Mouse (Mus musculus): ENCODE results near the gene Ppp1r3c. TPM values are rescaled to one million over a fixed set of nuclear protein-coding genes. Genes with fewer than 3 reads are reported as not detected.

The Ppp1r3c gene
- polyA plus RNA-seq, 1 experiment from 2014 or later, result 22.0 TPM

GRCm38 (mm10) chr19:36715591-36715990 is 20.9 kb downstream of the Ppp1r3c start:
- no peak for ATAC-seq (ENCODE audit: insufficient read depth, low FRiP score, low read depth)
- H3K4me3 ChIP-seq (replicated peaks), result no peak overlapping the region
- H3K36me3 ChIP-seq, result no peaks in the 10 kb centered on the region
- no peak overlapping the region for H3K27ac ChIP-seq
- WGBS, result 91% methylated on average over 10 of the region's 10 CpGs
- no peaks in the 10 kb centered on the region for H3K27me3 ChIP-seq (replicated peaks)
- no peaks in the 10 kb centered on the region for H3K9me3 ChIP-seq
- H3K4me2 ChIP-seq, result no peak overlapping the region
- 0 out of 2 replicates have a peak, but pooled peaks cover 6% of the 10 kb centered on the region for H3K4me1 ChIP-seq
- no peak overlapping the region for H3K9ac ChIP-seq

- WGBS, result 14% methylated on average over 1 of the region's 1 CpGs
- no peak overlapping the region for H3K27ac ChIP-seq
- no peak overlapping the region for H3K4me2 ChIP-seq
- H3K36me3 ChIP-seq, result no peaks in the 10 kb centered on the region
- H3K4me3 ChIP-seq (replicated peaks), result no peak overlapping the region
- H3K9me3 ChIP-seq, result no peaks in the 10 kb centered on the region
- H3K4me1 ChIP-seq, result 0 out of 2 replicates have a peak, but pooled peaks cover 6% of the 10 kb centered on the region
- H3K27me3 ChIP-seq (replicated peaks), result no peaks in the 10 kb centered on the region
- ATAC-seq (ENCODE audit: insufficient read depth, low FRiP score, low read depth), result no peak; the same call in 1 of the 2 replicates
- H3K9ac ChIP-seq, result no peak overlapping the region
Measured at GRCm38 (mm10) chr19:36714492-36714891, 22.0 kb downstream of the Ppp1r3c start.

GRCm38 (mm10) chr19:36713092-36713491 is 23.4 kb downstream of the Ppp1r3c start:
- WGBS, result 53% methylated on average over 13 of the region's 13 CpGs
- Histone ChIP-seq H3K36me3 (no peaks in the 10 kb centered on the region), H3K4me3 (replicated peaks) (no peak overlapping the region), H3K27me3 (replicated peaks) (no peaks in the 10 kb centered on the region), H3K9me3 (no peaks in the 10 kb centered on the region), H3K4me2 (no peak overlapping the region), H3K9ac (no peak overlapping the region), H3K27ac (no peak overlapping the region), H3K4me1 (0 out of 2 replicates have a peak, but pooled peaks cover 6% of the 10 kb centered on the region)
- ATAC-seq (ENCODE audit: insufficient read depth, low FRiP score, low read depth), result no peak

GRCm38 (mm10) chr19:36706195-36706594 is 30.3 kb downstream of the Ppp1r3c start:
- peaks cover 16% of the 10 kb centered on the region for H3K4me1 ChIP-seq
- H3K36me3 ChIP-seq, result no peaks in the 10 kb centered on the region
- H3K9me3 ChIP-seq, result no peaks in the 10 kb centered on the region
- no peak overlapping the region for H3K4me3 ChIP-seq (replicated peaks)
- 26% methylated on average over 6 of the region's 6 CpGs for WGBS
- peak; percentile 23; the same call in 1 of the 2 replicates for ATAC-seq (ENCODE audit: insufficient read depth, low FRiP score, low read depth)
- peak overlapping the region; percentile 72 for H3K27ac ChIP-seq
- no peak overlapping the region for H3K4me2 ChIP-seq
- H3K27me3 ChIP-seq (replicated peaks), result no peaks in the 10 kb centered on the region
- H3K9ac ChIP-seq, result no peak overlapping the region

GRCm38 (mm10) chr19:36705286-36706146 is 30.9 kb downstream of the Ppp1r3c start:
- WGBS, result 49% methylated on average over 17 of the region's 17 CpGs
- H3K4me2 ChIP-seq, result no peak overlapping the region
- ATAC-seq (ENCODE audit: insufficient read depth, low FRiP score, low read depth), result peak; percentile 28; the same call in 1 of the 2 replicates
- H3K27ac ChIP-seq, result peak overlapping the region; percentile 72
- H3K9me3 ChIP-seq, result no peaks in the 10 kb centered on the region
- H3K27me3 ChIP-seq (replicated peaks), result no peaks in the 10 kb centered on the region
- no peaks in the 10 kb centered on the region for H3K36me3 ChIP-seq
- H3K4me3 ChIP-seq (replicated peaks), result no peak overlapping the region
- no peak overlapping the region for H3K9ac ChIP-seq
- peaks cover 23% of the 10 kb centered on the region for H3K4me1 ChIP-seq

- Histone ChIP-seq H3K27ac (no peak overlapping the region), H3K9me3 (no peaks in the 10 kb centered on the region), H3K4me1 (peaks cover 23% of the 10 kb centered on the region), H3K36me3 (no peaks in the 10 kb centered on the region), H3K27me3 (replicated peaks) (no peaks in the 10 kb centered on the region), H3K4me2 (no peak overlapping the region), H3K9ac (no peak overlapping the region), H3K4me3 (replicated peaks) (no peak overlapping the region)
- no peak for ATAC-seq (ENCODE audit: insufficient read depth, low FRiP score, low read depth)
- 70% methylated on average over 7 of the region's 7 CpGs for WGBS
Measured at GRCm38 (mm10) chr19:36704763-36705162, 31.7 kb downstream of the Ppp1r3c start.

GRCm38 (mm10) chr19:36701809-36702622 is 34.4 kb downstream of the Ppp1r3c start:
- Histone ChIP-seq H3K4me3 (replicated peaks) (no peak overlapping the region), H3K4me1 (peaks cover 25% of the 10 kb centered on the region), H3K27ac (peak overlapping the region; percentile 74), H3K36me3 (no peaks in the 10 kb centered on the region), H3K4me2 (no peak overlapping the region), H3K9me3 (0 out of 2 replicates have a peak, but pooled peaks cover 4% of the 10 kb centered on the region), H3K9ac (no peak overlapping the region), H3K27me3 (replicated peaks) (no peaks in the 10 kb centered on the region)
- ATAC-seq (ENCODE audit: insufficient read depth, low FRiP score, low read depth), result no peak
- 26% methylated on average over 9 of the region's 9 CpGs for WGBS

GRCm38 (mm10) chr19:36701366-36701765 is 35.1 kb downstream of the Ppp1r3c start:
- Histone ChIP-seq H3K36me3 (no peaks in the 10 kb centered on the region), H3K4me1 (peaks cover 31% of the 10 kb centered on the region), H3K4me3 (replicated peaks) (no peak overlapping the region), H3K27me3 (replicated peaks) (no peaks in the 10 kb centered on the region), H3K27ac (peak overlapping the region; percentile 74), H3K9me3 (0 out of 2 replicates have a peak, but pooled peaks cover 4% of the 10 kb centered on the region), H3K4me2 (no peak overlapping the region), H3K9ac (no peak overlapping the region)
- no peak for ATAC-seq (ENCODE audit: insufficient read depth, low FRiP score, low read depth)
- 48% methylated on average over 3 of the region's 3 CpGs for WGBS

- no peak overlapping the region for H3K9ac ChIP-seq
- 61% methylated on average over 4 of the region's 4 CpGs for WGBS
- no peaks in the 10 kb centered on the region for H3K27me3 ChIP-seq (replicated peaks)
- peaks cover 29% of the 10 kb centered on the region for H3K4me1 ChIP-seq
- no peak overlapping the region for H3K4me3 ChIP-seq (replicated peaks)
- H3K9me3 ChIP-seq, result 0 out of 2 replicates have a peak, but pooled peaks cover 4% of the 10 kb centered on the region
- H3K4me2 ChIP-seq, result no peak overlapping the region
- H3K27ac ChIP-seq, result peak overlapping the region; percentile 74
- H3K36me3 ChIP-seq, result no peaks in the 10 kb centered on the region
- no peak for ATAC-seq (ENCODE audit: insufficient read depth, low FRiP score, low read depth)
Measured at GRCm38 (mm10) chr19:36700937-36701336, 35.5 kb downstream of the Ppp1r3c start.

GRCm38 (mm10) chr19:36699151-36699550 is 37.3 kb downstream of the Ppp1r3c start:
- 0 out of 2 replicates have a peak, but pooled peaks cover 4% of the 10 kb centered on the region for H3K9me3 ChIP-seq
- no peak overlapping the region for H3K4me2 ChIP-seq
- no peak overlapping the region for H3K27ac ChIP-seq
- WGBS, result 79% methylated on average over 1 of the region's 1 CpGs
- H3K27me3 ChIP-seq (replicated peaks), result no peaks in the 10 kb centered on the region
- H3K36me3 ChIP-seq, result no peaks in the 10 kb centered on the region
- no peak for ATAC-seq (ENCODE audit: insufficient read depth, low FRiP score, low read depth)
- H3K9ac ChIP-seq, result no peak overlapping the region
- H3K4me3 ChIP-seq (replicated peaks), result no peak overlapping the region
- H3K4me1 ChIP-seq, result peaks cover 22% of the 10 kb centered on the region

GRCm38 (mm10) chr19:36698200-36698599 is 38.3 kb downstream of the Ppp1r3c start:
- H3K4me2 ChIP-seq, result no peak overlapping the region
- H3K9ac ChIP-seq, result no peak overlapping the region
- H3K4me1 ChIP-seq, result peaks cover 22% of the 10 kb centered on the region
- 66% methylated on average over 3 of the region's 3 CpGs for WGBS
- H3K36me3 ChIP-seq, result no peaks in the 10 kb centered on the region
- H3K27me3 ChIP-seq (replicated peaks), result no peaks in the 10 kb centered on the region
- no peak overlapping the region for H3K27ac ChIP-seq
- no peak overlapping the region for H3K4me3 ChIP-seq (replicated peaks)
- 0 out of 2 replicates have a peak, but pooled peaks cover 4% of the 10 kb centered on the region for H3K9me3 ChIP-seq
- no peak for ATAC-seq (ENCODE audit: insufficient read depth, low FRiP score, low read depth)

All from stomach, embryonic 15.5 days (tissue).